Mouse (Mus musculus) frontal cortex, postnatal 14 days (tissue): ENCODE results near the gene Tmem164.

Experiments used
- DNase-seq, 2 experiments: peaks; one replicate each; pipeline ENCODE4 v3.0.0; 2022; ENCODE audit warnings: low spot score in 2 of 2

The Tmem164 gene

DNA sequence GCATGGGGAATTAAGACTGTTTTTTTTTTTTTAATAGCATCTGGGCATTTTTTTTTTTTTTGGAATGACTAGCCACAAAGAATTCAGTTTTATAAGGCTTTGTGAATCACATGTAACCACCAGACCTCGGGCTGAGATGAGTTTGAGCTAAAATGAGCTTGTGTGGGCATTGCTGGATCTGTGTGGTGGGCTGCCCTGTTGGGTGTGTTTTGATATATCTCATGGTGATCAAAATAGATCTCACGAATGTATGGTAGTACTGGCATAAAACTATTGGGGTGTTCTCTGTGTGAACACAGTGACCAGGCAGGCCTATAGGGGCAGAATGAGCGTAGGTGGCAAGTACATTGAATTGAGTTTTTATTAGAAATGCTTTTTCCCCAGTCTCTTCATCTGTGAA is 67.4 kb downstream of the Tmem164 start:
- DNase-seq: no peak

- no peak for DNase-seq
These were observed 69.6 kb downstream of the Tmem164 start for GRCm38 (mm10) chrX:142750775-142751174.

DNA sequence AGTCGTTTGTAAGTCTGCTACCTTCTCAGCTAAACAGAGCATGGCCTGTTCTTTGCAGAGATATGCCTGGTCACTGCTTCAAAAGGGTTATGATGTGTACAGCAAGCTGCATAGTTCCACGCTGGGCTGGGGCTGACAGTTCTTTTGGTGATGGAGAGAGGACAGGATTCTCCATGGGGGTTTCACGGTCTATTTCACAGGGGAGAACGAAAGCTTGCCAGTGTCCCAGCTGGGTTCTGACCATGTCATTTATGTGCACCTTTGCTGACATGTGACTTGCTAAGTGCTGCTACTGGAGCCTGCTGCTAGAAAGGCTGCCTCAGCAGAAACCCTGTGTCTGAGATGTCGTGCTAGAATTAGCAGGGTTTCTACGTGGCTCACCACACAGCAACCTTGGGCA is 74.3 kb downstream of the Tmem164 start:
- DNase-seq: no peak

- no peak for DNase-seq
These were observed 79.2 kb downstream of the Tmem164 start for GRCm38 (mm10) chrX:142760415-142760814.

GRCm38 (mm10) chrX:142763337-142763736 is 82.1 kb downstream of the Tmem164 start:
- no peak for DNase-seq

DNA sequence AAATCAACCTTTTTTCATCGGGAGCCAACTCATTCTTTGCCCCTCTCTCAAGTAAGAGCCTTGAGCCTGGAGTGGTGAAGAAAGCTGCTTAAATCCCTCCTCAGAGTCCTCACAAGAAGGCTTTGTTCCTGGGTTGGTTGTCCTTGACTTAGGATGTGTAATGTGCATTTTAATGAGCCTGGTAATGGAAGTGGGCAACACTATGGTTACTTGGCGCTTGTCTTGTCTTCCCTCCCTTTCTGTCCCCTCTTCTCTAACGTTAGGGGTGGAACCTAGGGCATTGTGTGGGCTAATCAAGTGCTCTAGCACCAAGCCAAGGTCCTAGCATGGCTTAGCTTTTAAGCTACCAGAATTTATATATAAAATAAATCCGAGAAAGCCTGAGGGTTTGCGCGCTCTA is 88.5 kb downstream of the Tmem164 start:
- no peak for DNase-seq

DNA sequence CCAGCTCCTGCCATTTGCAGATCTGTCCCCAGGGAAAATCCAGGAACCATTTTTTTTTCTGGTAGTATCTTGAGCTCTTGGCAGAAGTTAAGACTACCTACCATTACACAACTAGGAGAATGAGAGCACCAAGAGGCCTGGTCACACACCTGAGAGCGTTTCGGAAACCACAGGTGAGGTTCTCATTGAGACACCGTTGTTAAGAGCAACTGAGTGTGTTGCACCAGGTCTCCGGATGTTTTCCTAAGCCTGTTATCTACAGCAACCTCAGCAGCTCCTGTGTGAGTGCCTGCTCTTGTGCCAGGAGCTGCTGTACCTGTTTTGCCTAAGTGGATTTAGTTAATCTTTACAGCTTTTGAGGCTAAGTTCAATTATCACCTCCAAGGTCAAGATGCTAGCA is 92.5 kb downstream of the Tmem164 start:
- DNase-seq: no peak

DNA sequence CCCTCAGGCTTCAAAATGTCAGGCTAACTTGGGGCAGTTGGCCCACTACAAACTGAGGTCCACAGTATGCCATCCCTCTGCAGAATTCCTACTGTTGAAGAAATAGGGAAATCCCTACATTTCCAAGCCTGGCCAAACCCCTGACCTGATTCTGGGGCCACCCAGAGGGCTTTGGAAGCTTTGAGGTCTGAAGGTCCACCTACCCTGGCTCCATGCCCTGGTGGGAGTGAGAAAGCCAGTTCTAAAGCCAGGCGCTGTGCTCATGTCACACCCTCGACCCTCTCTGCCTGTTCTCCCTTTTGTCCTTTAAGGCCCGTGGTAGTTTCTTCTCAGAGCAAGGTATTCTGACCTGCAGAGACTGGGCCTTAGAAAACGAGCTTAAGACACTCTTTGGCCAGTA is 94.9 kb downstream of the Tmem164 start:
- no peak for DNase-seq

GRCm38 (mm10) chrX:142778638-142779037 is 97.4 kb downstream of the Tmem164 start:
- no peak for DNase-seq

GRCm38 (mm10) chrX:142786160-142787052 is 105.2 kb downstream of the Tmem164 start:
- no peak for DNase-seq

- no peak for DNase-seq
These were observed 111.0 kb downstream of the Tmem164 start for GRCm38 (mm10) chrX:142792185-142792584.

- DNase-seq: no peak
These were observed 112.9 kb downstream of the Tmem164 start for GRCm38 (mm10) chrX:142794069-142794610.

DNA sequence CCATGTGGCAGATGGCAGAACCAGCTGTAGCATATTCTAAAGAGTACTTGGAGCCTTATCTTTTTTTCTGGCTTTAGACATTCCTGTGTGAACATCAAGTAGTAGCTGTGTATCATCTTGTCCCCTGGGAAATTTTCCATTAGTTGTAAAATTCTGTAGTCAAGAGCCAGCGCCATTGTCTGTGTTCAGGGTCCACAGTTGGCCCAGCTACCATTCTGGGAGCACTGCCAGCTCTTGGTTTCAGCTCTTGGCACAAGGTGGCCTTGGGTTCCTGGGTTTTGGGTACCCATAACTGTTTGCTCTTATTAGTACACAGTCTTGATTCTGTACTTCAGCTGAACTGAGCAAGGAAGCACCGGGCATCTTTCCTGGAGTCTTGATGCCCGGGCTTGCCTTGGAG is 123.4 kb downstream of the Tmem164 start:
- peak in 1 of 2 experiments; percentile 30 for DNase-seq

- no peak for DNase-seq
These were observed 124.9 kb downstream of the Tmem164 start for GRCm38 (mm10) chrX:142806126-142806525.

- peak in 1 of 2 experiments; percentile 10 for DNase-seq
These were observed 125.4 kb downstream of the Tmem164 start for GRCm38 (mm10) chrX:142806620-142807061.

DNA sequence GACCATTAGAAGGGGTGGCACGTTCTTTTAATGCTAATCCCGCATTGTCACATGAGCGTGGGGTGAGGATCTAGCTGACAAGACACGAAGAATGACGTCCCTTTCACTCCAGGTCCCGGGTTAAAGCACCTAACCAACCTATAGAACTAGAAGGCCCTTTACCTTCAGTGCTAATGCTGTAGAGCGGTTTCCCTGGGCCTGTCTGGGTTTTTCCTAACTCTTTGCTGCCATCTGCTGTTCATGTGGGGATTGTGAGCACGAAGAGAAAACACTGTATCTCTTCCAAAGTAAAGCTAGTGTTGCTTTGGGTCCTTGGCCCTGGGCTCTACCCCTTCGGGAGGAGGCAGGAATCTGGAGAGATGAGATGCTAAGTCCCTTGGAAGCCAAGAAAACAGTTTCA is 127.2 kb downstream of the Tmem164 start:
- DNase-seq: peak; percentile 13 to 40

- peak in 1 of 2 experiments; percentile 26 for DNase-seq
These were observed 131.9 kb downstream of the Tmem164 start for GRCm38 (mm10) chrX:142813146-142813545.

GRCm38 (mm10) chrX:142818057-142818682 is 137.0 kb downstream of the Tmem164 start:
- peak in 1 of 2 experiments; percentile 31 for DNase-seq

GRCm38 (mm10) chrX:142821239-142821638 is 140.0 kb downstream of the Tmem164 start:
- DNase-seq: no peak

GRCm38 (mm10) chrX:142821846-142822245 is 140.6 kb downstream of the Tmem164 start:
- DNase-seq: no peak

GRCm38 (mm10) chrX:142825309-142825708 is 144.1 kb downstream of the Tmem164 start:
- no peak for DNase-seq

DNA sequence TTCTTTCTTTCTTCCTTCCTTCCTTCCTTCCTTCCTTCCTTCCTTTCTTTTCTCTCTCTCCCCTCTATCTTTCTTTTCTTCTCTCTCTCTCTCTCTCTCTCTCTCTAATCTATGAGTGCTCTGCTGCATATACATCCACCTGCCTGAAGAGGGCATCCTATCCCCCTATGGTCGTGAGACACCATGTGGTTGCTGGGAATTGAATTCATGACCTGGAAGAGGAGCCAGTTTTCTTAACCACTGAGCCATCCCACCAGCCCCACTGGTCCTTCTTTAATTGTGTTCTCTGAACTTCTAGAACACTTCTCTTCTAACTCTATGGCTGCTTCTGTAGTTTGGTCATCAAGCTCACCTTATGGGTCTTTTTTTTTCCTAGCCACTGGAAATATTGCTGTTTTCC is 146.4 kb downstream of the Tmem164 start:
- no peak for DNase-seq
